Mouse (Mus musculus) CH12.LX (cell line): Measurements from ENCODE around the gene Ablim1.

Experiments used
- CHD2 ChIP-seq: IDR thresholded peaks from 2 replicates; pipeline ENCODE4 v1.6.1; 2011; ENCODE audit warnings: low read length, improper control_type of control experiment
- CTCF ChIP-seq, 2 experiments: IDR thresholded peaks in 1 of 2; conservative IDR thresholded peaks in 1 of 2; 2 replicates each; pipeline ENCODE4 v1.5.1; 2011 to 2012; ENCODE audit warnings: low read depth in 2 of 2, low read length in 2 of 2, improper control_type of control experiment in 1 of 2, inconsistent platforms in 1 of 2, mild to moderate bottlenecking in 1 of 2, moderate library complexity in 1 of 2
- MAX ChIP-seq: IDR thresholded peaks from 2 replicates; pipeline ENCODE4 v1.6.1; 2011; ENCODE audit warnings: low read length, improper control_type of control experiment
- POLR2A ChIP-seq: IDR thresholded peaks from 2 replicates; pipeline ENCODE4 v1.6.1; 2011; ENCODE audit warnings: low read depth, mild to moderate bottlenecking, improper control_type of control experiment, low read length
- USF1 ChIP-seq: IDR thresholded peaks from 2 replicates; pipeline ENCODE4 v1.6.1; 2014; ENCODE audit warnings: low read depth, mild to moderate bottlenecking, inconsistent platforms, low read length, improper control_type of control experiment
- USF2 ChIP-seq: conservative IDR thresholded peaks from 2 replicates; pipeline ENCODE4 v1.6.1; 2011; ENCODE audit warnings: low read depth, low read length, improper control_type of control experiment

DNA sequence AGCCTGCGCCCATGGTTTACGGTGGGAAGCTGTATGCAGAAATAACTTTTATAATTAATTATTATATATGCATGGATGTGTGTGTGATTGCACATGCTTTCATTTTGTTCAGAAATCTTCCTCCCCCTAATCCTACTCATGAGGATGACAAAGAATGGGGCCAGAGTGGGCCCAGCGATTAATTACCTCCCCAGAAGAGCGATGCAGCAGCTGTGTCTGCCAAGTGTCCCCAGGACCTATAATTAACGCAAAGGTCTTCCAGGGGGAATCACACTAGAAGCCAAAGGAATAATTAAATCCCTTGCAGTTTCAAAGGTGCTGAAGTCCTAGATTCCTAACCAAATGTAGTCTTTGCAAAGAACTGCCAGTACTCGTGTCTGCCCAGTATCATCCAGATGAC lies 44.9 kb downstream of the Ablim1 start:
- no peak for TF ChIP-seq POLR2A
- TF ChIP-seq MAX: no peak
- no peak for TF ChIP-seq CHD2
- TF ChIP-seq CTCF (conservative IDR thresholded peaks at IDR 0.05 in 1 of 2, IDR thresholded peaks at IDR 0.05 in 1 of 2; ENCODE audit: low read depth in 2 of 2, low read length in 2 of 2): no peak
- TF ChIP-seq USF2: no peak
- TF ChIP-seq USF1: no peak
